13 mouse cellular contexts compared by ENCODE assay signal in genomic region chr7:111055984-111056657, GRCm38 (mm10).
"Had no signal": no experiment of that assay in that cellular context is flagged by ENCODE, and none has a peak within 500 bp of the region (broad histone marks: within the 10 kb centered on the region; RNA-seq: fewer than 3 reads in every experiment).

No protein-coding gene starts in this region.

- H3K27me3 ChIP-seq: liver, embryonic 15.5 days; megakaryocyte, embryonic 14.5 days; midbrain, embryonic 15.5 days; neural tube, embryonic 12.5 days had no signal

- ATAC-seq: midbrain, embryonic 15.5 days had no signal

- H3K27ac ChIP-seq: left cerebral cortex, adult 2 months; limb, embryonic 10.5 days; liver, embryonic 15.5 days; macrophage; midbrain, embryonic 15.5 days; neural tube, embryonic 12.5 days; stomach, postnatal 0 days had no signal

- DNase-seq: kidney, postnatal 25 days; lung, adult 2 months; thymus, postnatal 4 days had no signal

- H3K9me3 ChIP-seq: limb, embryonic 10.5 days; liver, embryonic 15.5 days; megakaryocyte, embryonic 14.5 days; midbrain, embryonic 15.5 days; neural tube, embryonic 12.5 days had no signal

- H3K9ac ChIP-seq: liver, embryonic 15.5 days; midbrain, embryonic 15.5 days; neural tube, embryonic 12.5 days had no signal

- H3K4me2 ChIP-seq: liver, embryonic 11.5 days; liver, embryonic 15.5 days; midbrain, embryonic 11.5 days; midbrain, embryonic 15.5 days; neural tube, embryonic 12.5 days had no signal

- H3K4me1 ChIP-seq: liver, embryonic 15.5 days; midbrain, embryonic 15.5 days; neural tube, embryonic 12.5 days had no signal

- H3K4me3 ChIP-seq: left cerebral cortex, adult 2 months; limb, embryonic 10.5 days; liver, embryonic 15.5 days; megakaryocyte, embryonic 14.5 days; midbrain, embryonic 15.5 days; neural tube, embryonic 12.5 days had no signal
